In genomic region chr7:134525461-134525860, GRCm38 (mm10) we compare ENCODE assay signal across 24 mouse cellular contexts.
A peak's percentile ranks its signal among the peaks of the same experiment; 100 is the strongest.
DNase-seq lines count a peak whose midpoint lies in the region; ATAC-seq lines count a peak whose summit lies in the region.
"Had no signal": no experiment of that assay in that cellular context is flagged by ENCODE, and none has a peak within 500 bp of the region (broad histone marks: within the 10 kb centered on the region; RNA-seq: fewer than 3 reads in every experiment).

No protein-coding gene starts in this region.

- peaks cover 9% of the 10 kb centered on the region for H3K4me1 ChIP-seq in liver, embryonic 11.5 days (replicated peaks; ENCODE audit: control insufficient read depth, insufficient read depth, low read length)
- peaks cover 28% of the 10 kb centered on the region for H3K4me1 ChIP-seq in liver, embryonic 15.5 days (replicated peaks)
- H3K4me1 ChIP-seq in hindbrain, embryonic 12.5 days = no peaks in the 10 kb centered on the region
- H3K4me1 ChIP-seq: forebrain, embryonic 10.5 days; forebrain, embryonic 13.5 days; heart, embryonic 12.5 days; heart, embryonic 15.5 days; hindbrain, embryonic 15.5 days had no signal

- peak; percentile 56 for ATAC-seq in liver, embryonic 11.5 days (replicated peaks; ENCODE audit: low FRiP score)
- peak; percentile 67 for ATAC-seq in liver, embryonic 15.5 days (ENCODE audit: insufficient read depth)
- 0 out of 2 replicates have a peak, but pooled peaks have one; percentile 10 for ATAC-seq in megakaryocyte progenitor cell, adult 5-6 weeks (replicated peaks; ENCODE audit: poor library complexity)
- ATAC-seq in hindbrain, embryonic 12.5 days (ENCODE audit: low FRiP score) = no peak
- ATAC-seq: activated CD4-positive, CD25-positive, alpha-beta regulatory T cell, adult 4 months; forebrain, embryonic 13.5 days; forebrain, embryonic 16.5 days had no signal

- H3K27me3 ChIP-seq in liver, embryonic 11.5 days (replicated peaks; ENCODE audit: control insufficient read depth, insufficient read depth, low read length) = no peaks in the 10 kb centered on the region
- H3K27me3 ChIP-seq in liver, embryonic 15.5 days = no peaks in the 10 kb centered on the region
- H3K27me3 ChIP-seq in hindbrain, embryonic 12.5 days = no peaks in the 10 kb centered on the region
- H3K27me3 ChIP-seq: forebrain, embryonic 13.5 days; heart, embryonic 12.5 days; heart, embryonic 15.5 days; hindbrain, embryonic 15.5 days had no signal

- intact Hi-C loops in gastrocnemius, postnatal 36 days (cut with DNase I) = no loop called here

- H3K4me3 ChIP-seq in liver, embryonic 11.5 days (ENCODE audit: low read depth, low read length) = no peak overlapping the region
- H3K4me3 ChIP-seq in liver, embryonic 15.5 days (replicated peaks) = no peak overlapping the region
- no peak overlapping the region for H3K4me3 ChIP-seq in hindbrain, embryonic 12.5 days
- H3K4me3 ChIP-seq: forebrain, embryonic 10.5 days; forebrain, embryonic 13.5 days; gastrocnemius, adult 2 months; heart, embryonic 12.5 days; heart, embryonic 15.5 days; hindbrain, embryonic 15.5 days had no signal

- no peaks in the 10 kb centered on the region for H3K9me3 ChIP-seq in liver, embryonic 11.5 days (ENCODE audit: control insufficient read depth, low read length)
- no peaks in the 10 kb centered on the region for H3K9me3 ChIP-seq in liver, embryonic 15.5 days (replicated peaks)
- no peaks in the 10 kb centered on the region for H3K9me3 ChIP-seq in hindbrain, embryonic 12.5 days (replicated peaks)
- H3K9me3 ChIP-seq: forebrain, embryonic 10.5 days; forebrain, embryonic 13.5 days; heart, embryonic 12.5 days; heart, embryonic 15.5 days; hindbrain, embryonic 15.5 days had no signal

- DNase-seq in liver, embryonic 11.5 days (ENCODE audit: low spot score) = no peak
- no peak for DNase-seq in liver
- no peak for DNase-seq in right cerebral cortex, postnatal 36 days (ENCODE audit: low spot score in 2 of 2)
- DNase-seq in gastrocnemius, postnatal 36 days = no peak
- DNase-seq: adrenal gland, adult 8-10 months; adrenal gland, postnatal 25 days; cerebellum, adult 18-20 months; cerebellum, adult 9-10 months; cerebellum, postnatal 14 days; gastrocnemius, adult 2 months; gastrocnemius, postnatal 14 days; heart, adult 18-20 months; heart, postnatal 10 days; heart, postnatal 4 days had no signal

- H3K27ac ChIP-seq in liver, embryonic 11.5 days (ENCODE audit: low read depth, low read length) = no peak overlapping the region
- H3K27ac ChIP-seq in liver, embryonic 15.5 days (replicated peaks) = peak overlapping the region; percentile 55; the same call in 1 of the 2 replicates
- no peak overlapping the region for H3K27ac ChIP-seq in hindbrain, embryonic 12.5 days
- H3K27ac ChIP-seq: forebrain, embryonic 10.5 days; forebrain, embryonic 13.5 days; gastrocnemius, adult 2 months; heart, embryonic 15.5 days; hindbrain, embryonic 15.5 days had no signal

- no peaks in the 10 kb centered on the region for H3K36me3 ChIP-seq in liver, embryonic 11.5 days (ENCODE audit: control insufficient read depth, insufficient read depth, low read length)
- no peaks in the 10 kb centered on the region for H3K36me3 ChIP-seq in liver, embryonic 15.5 days (replicated peaks)
- no peaks in the 10 kb centered on the region for H3K36me3 ChIP-seq in hindbrain, embryonic 12.5 days
- H3K36me3 ChIP-seq: forebrain, embryonic 10.5 days; heart, embryonic 12.5 days; heart, embryonic 15.5 days; hindbrain, embryonic 15.5 days had no signal

- 81% methylated on average over 2 of the region's 2 CpGs for WGBS in liver, embryonic 11.5 days
- WGBS in liver, embryonic 15.5 days (ENCODE audit: insufficient replicate concordance) = 27% methylated on average over 2 of the region's 2 CpGs
- 88% methylated on average over 2 of the region's 2 CpGs for WGBS in hindbrain, embryonic 12.5 days

- no peak overlapping the region for H3K9ac ChIP-seq in liver, embryonic 11.5 days (ENCODE audit: low read depth, low read length)
- H3K9ac ChIP-seq in liver, embryonic 15.5 days = no peak overlapping the region
- H3K9ac ChIP-seq in hindbrain, embryonic 12.5 days = no peak overlapping the region
- H3K9ac ChIP-seq: forebrain, embryonic 13.5 days; heart, embryonic 12.5 days; heart, embryonic 15.5 days; hindbrain, embryonic 15.5 days had no signal

- no peak overlapping the region for H3K4me2 ChIP-seq in liver, embryonic 11.5 days
- 0 out of 2 replicates have a peak overlapping the region, but pooled peaks have one; percentile 23 for H3K4me2 ChIP-seq in liver, embryonic 15.5 days
- H3K4me2 ChIP-seq in hindbrain, embryonic 12.5 days (replicated peaks) = no peak overlapping the region
- H3K4me2 ChIP-seq: forebrain, embryonic 13.5 days; heart, embryonic 12.5 days; heart, embryonic 15.5 days; hindbrain, embryonic 15.5 days had no signal
